ENCODE assay signal across 10 mouse cellular contexts in the genomic region with DNA sequence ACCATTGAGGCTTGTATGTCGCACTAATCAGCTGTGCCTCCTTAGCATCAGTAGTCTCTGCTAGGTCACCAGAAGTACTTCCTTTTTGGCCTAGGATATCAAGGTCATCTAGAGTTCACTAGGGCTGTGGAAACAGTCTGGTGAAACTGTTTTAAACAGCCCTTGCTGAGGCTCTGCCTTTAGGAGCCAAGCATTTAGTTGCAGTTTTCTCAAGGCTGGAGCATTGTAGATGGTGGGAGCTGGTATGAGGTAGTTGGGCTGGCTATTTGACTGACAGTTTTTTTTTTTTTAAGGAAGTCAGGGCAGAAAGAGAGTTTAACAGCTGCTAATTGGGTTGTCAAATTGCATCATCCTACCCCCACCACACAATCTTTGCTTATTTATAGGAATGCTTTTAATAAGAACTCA. TPM values are rescaled to one million over a fixed set of nuclear protein-coding genes. Genes with fewer than 3 reads are reported as not detected.
DNase-seq lines count a peak whose midpoint lies in the region; ATAC-seq and TF ChIP-seq lines count a peak whose summit lies in the region.
"Had no signal": no experiment of that assay in that cellular context is flagged by ENCODE, and none has a peak within 500 bp of the region (broad histone marks: within the 10 kb centered on the region; RNA-seq: fewer than 3 reads in every experiment).

No protein-coding gene starts in this region.

- WGBS in limb, embryonic 14.5 days: 44% methylated on average over 1 of the region's 1 CpGs
- WGBS in limb, embryonic 10.5 days: 62% methylated on average over 1 of the region's 1 CpGs
- WGBS in hindbrain, embryonic 10.5 days: 85% methylated on average over 1 of the region's 1 CpGs

- H3K9ac ChIP-seq in limb, embryonic 14.5 days (ENCODE audit: low read depth, low read length, severe bottlenecking): no peak overlapping the region
- H3K9ac ChIP-seq: limb, embryonic 12.5 days had no signal

- H3K4me2 ChIP-seq in limb, embryonic 14.5 days (replicated peaks; ENCODE audit: low read depth, low read length, severe bottlenecking): no peak overlapping the region
- H3K4me2 ChIP-seq: limb, embryonic 12.5 days had no signal

- H3K27ac ChIP-seq in limb, embryonic 14.5 days (replicated peaks; ENCODE audit: low read depth, low read length): 0 out of 2 replicates have a peak overlapping the region, but pooled peaks have one; percentile 14
- no peak overlapping the region for H3K27ac ChIP-seq in limb, embryonic 10.5 days
- H3K27ac ChIP-seq in hindbrain, embryonic 10.5 days: no peak overlapping the region
- H3K27ac ChIP-seq: limb, embryonic 12.5 days had no signal

- H3K4me3 ChIP-seq in limb, embryonic 14.5 days (replicated peaks; ENCODE audit: low read length): no peak overlapping the region
- H3K4me3 ChIP-seq in limb, embryonic 10.5 days: no peak overlapping the region
- H3K4me3 ChIP-seq in hindbrain, embryonic 10.5 days: no peak overlapping the region
- H3K4me3 ChIP-seq: limb, embryonic 12.5 days had no signal

- no peaks in the 10 kb centered on the region for H3K9me3 ChIP-seq in limb, embryonic 14.5 days (ENCODE audit: control insufficient read depth, low read length)
- H3K9me3 ChIP-seq in limb, embryonic 10.5 days (replicated peaks): no peaks in the 10 kb centered on the region
- H3K9me3 ChIP-seq in hindbrain, embryonic 10.5 days: no peaks in the 10 kb centered on the region
- H3K9me3 ChIP-seq: limb, embryonic 12.5 days had no signal

- DNase-seq in limb, embryonic 14.5 days (ENCODE audit: low spot score): no peak
- no peak for DNase-seq in limb, embryonic 10.5 days (ENCODE audit: low spot score)
- DNase-seq in T-cell, adult 2 months (ENCODE audit: low spot score): peak; percentile 18
- peak; percentile 42 for DNase-seq in monocyte, adult 2 months (ENCODE audit: low read depth in 1 of 2, low spot score in 2 of 2)
- DNase-seq in cerebellum, postnatal 36 days: no peak
- no peak for DNase-seq in hindbrain, embryonic 10.5 days (ENCODE audit: low spot score)
- DNase-seq: cerebellum, adult 9-10 months had no signal

- H3K36me3 ChIP-seq in limb, embryonic 14.5 days (ENCODE audit: control insufficient read depth, insufficient read depth, low read length): 0 out of 2 replicates have a peak, but pooled peaks cover 3% of the 10 kb centered on the region
- H3K36me3 ChIP-seq in limb, embryonic 10.5 days: no peaks in the 10 kb centered on the region
- no peaks in the 10 kb centered on the region for H3K36me3 ChIP-seq in hindbrain, embryonic 10.5 days

- TF ChIP-seq POLR2A in limb, embryonic 14.5 days (IDR thresholded peaks at IDR 0.05; ENCODE audit: borderline replicate concordance, extremely low read depth, insufficient read depth, insufficient read length): no peak

- 0 out of 2 replicates have a peak, but pooled peaks cover 10% of the 10 kb centered on the region for H3K4me1 ChIP-seq in limb, embryonic 14.5 days (ENCODE audit: control insufficient read depth, insufficient read depth, low read length)
- H3K4me1 ChIP-seq in limb, embryonic 10.5 days: peaks cover 35% of the 10 kb centered on the region
- peaks cover 25% of the 10 kb centered on the region for H3K4me1 ChIP-seq in hindbrain, embryonic 10.5 days (replicated peaks)

- no peak for ATAC-seq in limb, embryonic 14.5 days (ENCODE audit: low FRiP score, low read depth)
- ATAC-seq in granulocyte monocyte progenitor cell, adult 5-6 weeks (replicated peaks; ENCODE audit: poor library complexity, severe bottlenecking): peak; percentile 94
- ATAC-seq: forebrain, embryonic 14.5 days had no signal

- no peaks in the 10 kb centered on the region for H3K27me3 ChIP-seq in limb, embryonic 14.5 days (ENCODE audit: control insufficient read depth, insufficient read depth, low read length)
- H3K27me3 ChIP-seq in limb, embryonic 10.5 days (ENCODE audit: low read depth, poor library complexity, severe bottlenecking): no peaks in the 10 kb centered on the region
- H3K27me3 ChIP-seq in hindbrain, embryonic 10.5 days (ENCODE audit: insufficient read depth, poor library complexity, severe bottlenecking): no peaks in the 10 kb centered on the region
- H3K27me3 ChIP-seq: limb, embryonic 12.5 days had no signal

RNA-seq across cellular contexts. Expression of gene Susd6, which starts 56.6 kb away (rescaled TPM):
- 28.6 and 32.2 TPM in 2 replicates for polyA plus RNA-seq in limb, embryonic 14.5 days (2012; rRNA removed)
- polyA plus RNA-seq in limb, embryonic 14.5 days (2014; fragmentation: Nextera tagmentation; extraction: Ambion mirVana): 22.3 and 24.9 TPM in 2 replicates
- polyA plus RNA-seq in limb, embryonic 10.5 days (2016; fragmentation: Nextera tagmentation; extraction: Ambion mirVana): 10.0 and 12.0 TPM in 2 replicates
- 21.7 and 22.0 TPM in 2 replicates for total RNA-seq in granulocyte monocyte progenitor cell, adult 5-6 weeks (2014; fragmentation: Nextera tagmentation)
- 14.0 and 16.4 TPM in 2 replicates for total RNA-seq in granulocyte monocyte progenitor cell, adult 5-6 weeks (2017)
- polyA plus RNA-seq in hindbrain, embryonic 10.5 days (2016; fragmentation: Nextera tagmentation; extraction: Ambion mirVana): 15.6 and 15.9 TPM in 2 replicates

Comparison
In these comparisons a context has a peak if more than half of its experiments do, and no peak if none do; other contexts are left out.
1. DNase-seq: peak in T-cell, adult 2 months (single experiment) and monocyte, adult 2 months (2 of 2); none in limb, embryonic 14.5 days (single experiment), limb, embryonic 10.5 days (single experiment), cerebellum, postnatal 36 days (0 of 2) and hindbrain, embryonic 10.5 days (single experiment).